Mouse (Mus musculus) liver, embryonic 16.5 days (tissue): Measurements from ENCODE around the gene Adar. TPM values are rescaled to one million over a fixed set of nuclear protein-coding genes. Genes with fewer than 3 reads are reported as not detected.

Source experiments
- ATAC-seq: fragments of 200-750 bp; cut with Nextera tagmentation; 2 replicates; pipeline ENCODE4 v1.8.0; 2017; ENCODE audit warnings: low read depth, mild to moderate bottlenecking, moderate number of reproducible peaks, moderate library complexity
- H3K27ac ChIP-seq: fragments of 300-500 bp; sonication (generic); 2 replicates; pipeline ENCODE4 v1.5.1; 2014; ENCODE audit warnings: mild to moderate bottlenecking, low read length
- H3K27me3 ChIP-seq: fragments of 300-500 bp; sonication (generic); 2 replicates; pipeline ENCODE4 v1.6.1; 2014; ENCODE audit warnings: low read depth, low read length, mixed read lengths; ENCODE audit not compliant: control insufficient read depth, insufficient read depth
- H3K36me3 ChIP-seq: fragments of 300-500 bp; sonication (generic); 2 replicates; pipeline ENCODE4 v1.6.1; 2014; ENCODE audit warnings: mild to moderate bottlenecking; ENCODE audit not compliant: control insufficient read depth, insufficient read depth
- H3K4me1 ChIP-seq: fragments of 300-500 bp; sonication (generic); 2 replicates; pipeline ENCODE4 v1.6.1; 2014; ENCODE audit warnings: low read depth, low read length, mixed read lengths; ENCODE audit not compliant: control insufficient read depth
- H3K4me2 ChIP-seq: fragments of 300-500 bp; sonication (generic); 2 replicates; pipeline ENCODE4 v1.6.1; 2014; ENCODE audit warnings: low read depth, low read length, mixed read lengths
- H3K4me3 ChIP-seq: fragments of 300-500 bp; sonication (generic); 2 replicates; pipeline ENCODE4 v1.5.1; 2014; ENCODE audit warnings: low read depth, mild to moderate bottlenecking, low read length
- H3K9ac ChIP-seq: fragments of 300-500 bp; sonication (generic); 2 replicates; pipeline ENCODE4 v1.6.1; 2014; ENCODE audit warnings: low read depth, low read length
- H3K9me3 ChIP-seq: fragments of 300-500 bp; sonication (generic); replicated peaks from 2 replicates; pipeline ENCODE4 v1.6.1; 2016; ENCODE audit warnings: low read length; ENCODE audit not compliant: control insufficient read depth
- WGBS: fragments of 180-500 bp; shearing (Covaris S2); extraction: QIAGEN DNeasy Blood & Tissue Kit; methylation state at CpG from one replicate; pipeline ENCODE4 v1.1.7; 2014; ENCODE audit not compliant: insufficient replicate concordance; 5-methylcytosine and 5-hydroxymethylcytosine counted together
- polyA plus RNA-seq: library from polyadenylated mRNA; unstranded; fragments of >200 nt; fragmentation: Nextera tagmentation; extraction: Ambion mirVana; gene quantifications from 2 replicates; pipeline ENCODE4 v1.2.1, GENCODE M21; 2015

Gene Adar
- polyA plus RNA-seq, 1 experiment from 2014 or later = 6.9 TPM

DNA sequence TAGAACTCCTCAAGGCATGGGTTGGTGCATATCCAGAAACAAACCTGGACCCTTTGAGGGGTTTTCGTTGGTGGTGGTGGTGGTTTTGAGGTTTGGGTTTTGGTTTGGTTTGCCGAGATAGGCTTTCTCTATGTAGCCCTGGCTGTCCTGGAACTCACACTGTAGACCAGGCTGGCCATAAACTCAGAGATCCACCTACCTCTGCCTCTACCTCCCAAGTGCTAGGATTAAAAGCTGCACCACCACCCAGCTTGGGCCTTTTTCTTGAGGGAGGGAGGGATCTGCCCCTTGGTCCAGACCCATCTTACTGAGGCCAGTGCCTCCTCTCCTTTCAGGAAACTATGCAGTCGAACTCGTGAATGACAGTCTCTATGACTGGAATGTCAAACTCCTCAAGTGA lies 65.3 kb downstream of the Adar start:
- Histone ChIP-seq H3K9me3 (no peaks in the 10 kb centered on the region), H3K4me2 (no peak overlapping the region), H3K9ac (no peak overlapping the region), H3K27ac (no peak overlapping the region), H3K27me3 (no peaks in the 10 kb centered on the region), H3K4me3 (no peak overlapping the region), H3K4me1 (peaks cover 4% of the 10 kb centered on the region), H3K36me3 (peaks cover 44% of the 10 kb centered on the region)
- 64% methylated on average over 4 of the region's 4 CpGs for WGBS
- ATAC-seq = no peak

DNA sequence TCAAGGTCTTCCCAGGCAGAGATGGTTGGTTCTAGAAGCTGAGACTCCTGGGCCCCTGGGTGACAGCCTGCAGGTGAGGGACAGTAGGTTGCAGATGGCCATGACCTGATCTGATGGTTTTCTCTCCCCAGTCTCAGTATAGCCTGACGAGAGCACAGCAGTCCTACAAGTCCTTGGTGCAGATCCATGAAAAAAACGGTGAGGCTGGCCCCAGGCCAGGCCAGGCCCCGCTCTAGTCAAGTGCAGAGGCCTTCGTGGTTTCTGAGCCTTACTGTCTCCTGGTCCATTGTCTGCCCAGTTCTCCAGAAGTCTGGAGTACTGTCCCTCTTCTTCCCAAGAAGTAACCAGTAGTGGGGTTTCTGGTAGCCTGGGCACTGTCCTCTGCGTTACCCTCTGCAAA lies 66.8 kb downstream of the Adar start:
- no peaks in the 10 kb centered on the region for H3K4me1 ChIP-seq
- 73% methylated on average over 5 of the region's 5 CpGs for WGBS
- H3K4me3 ChIP-seq = no peak overlapping the region
- H3K9ac ChIP-seq = no peak overlapping the region
- no peaks in the 10 kb centered on the region for H3K9me3 ChIP-seq
- no peak overlapping the region for H3K27ac ChIP-seq
- H3K27me3 ChIP-seq = no peaks in the 10 kb centered on the region
- peaks cover 39% of the 10 kb centered on the region for H3K36me3 ChIP-seq
- no peak overlapping the region for H3K4me2 ChIP-seq
- ATAC-seq = no peak

- Histone ChIP-seq H3K27me3 (no peaks in the 10 kb centered on the region; the same call in 1 of the 2 replicates), H3K27ac (no peak overlapping the region), H3K4me3 (no peak overlapping the region), H3K36me3 (peaks cover 13% of the 10 kb centered on the region), H3K4me1 (no peaks in the 10 kb centered on the region), H3K4me2 (peak overlapping the region; percentile 38), H3K9me3 (no peaks in the 10 kb centered on the region), H3K9ac (no peak overlapping the region)
- WGBS = 16% methylated on average over 11 of the region's 11 CpGs
- ATAC-seq = peak; percentile 62
Measured at GRCm38 (mm10) chr3:89784991-89785753, 70.3 kb downstream of the Adar start.

GRCm38 (mm10) chr3:89786275-89786674 lies 71.5 kb downstream of the Adar start:
- no peaks in the 10 kb centered on the region; the same call in 1 of the 2 replicates for H3K27me3 ChIP-seq
- no peak overlapping the region for H3K4me3 ChIP-seq
- 70% methylated on average over 6 of the region's 6 CpGs for WGBS
- H3K4me2 ChIP-seq = no peak overlapping the region
- no peak for ATAC-seq
- no peaks in the 10 kb centered on the region for H3K4me1 ChIP-seq
- H3K9me3 ChIP-seq = no peaks in the 10 kb centered on the region
- no peak overlapping the region for H3K27ac ChIP-seq
- H3K36me3 ChIP-seq = peaks cover 8% of the 10 kb centered on the region; the same call in 1 of the 2 replicates
- H3K9ac ChIP-seq = no peak overlapping the region

- WGBS = 64% methylated on average over 16 of the region's 16 CpGs
- no peak overlapping the region for H3K27ac ChIP-seq
- no peak overlapping the region for H3K9ac ChIP-seq
- H3K36me3 ChIP-seq = no peaks in the 10 kb centered on the region
- no peak overlapping the region for H3K4me3 ChIP-seq
- H3K4me2 ChIP-seq = no peak overlapping the region
- H3K27me3 ChIP-seq = no peaks in the 10 kb centered on the region; the same call in 1 of the 2 replicates
- no peaks in the 10 kb centered on the region for H3K9me3 ChIP-seq
- H3K4me1 ChIP-seq = no peaks in the 10 kb centered on the region
- no peak for ATAC-seq
Measured at GRCm38 (mm10) chr3:89788680-89789352, 74.0 kb downstream of the Adar start.

DNA sequence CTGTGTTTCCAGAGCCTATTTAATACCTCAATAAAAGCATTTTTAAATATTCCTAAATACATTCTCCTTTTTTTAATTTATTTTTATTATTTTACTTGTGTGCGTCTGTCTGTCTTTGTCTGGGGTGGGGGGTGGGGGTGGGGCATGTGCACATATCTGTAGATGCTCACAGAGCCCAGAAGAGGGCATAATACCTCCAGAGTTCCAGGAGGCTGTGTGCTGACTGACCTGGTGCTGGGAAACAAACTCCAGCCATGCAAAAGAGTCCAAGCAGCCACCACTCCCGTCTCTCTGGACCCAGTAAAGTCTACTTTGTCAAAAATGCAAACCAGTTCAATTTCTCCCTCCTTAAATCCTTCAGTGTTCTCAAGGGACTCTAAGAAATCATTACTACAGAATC lies 79.8 kb downstream of the Adar start:
- Histone ChIP-seq H3K27ac (no peak overlapping the region), H3K4me3 (no peak overlapping the region), H3K36me3 (no peaks in the 10 kb centered on the region), H3K4me1 (no peaks in the 10 kb centered on the region), H3K4me2 (no peak overlapping the region), H3K9ac (no peak overlapping the region), H3K27me3 (no peaks in the 10 kb centered on the region), H3K9me3 (no peaks in the 10 kb centered on the region)
- 57% methylated on average over 2 of the region's 2 CpGs for WGBS
- no peak for ATAC-seq

DNA sequence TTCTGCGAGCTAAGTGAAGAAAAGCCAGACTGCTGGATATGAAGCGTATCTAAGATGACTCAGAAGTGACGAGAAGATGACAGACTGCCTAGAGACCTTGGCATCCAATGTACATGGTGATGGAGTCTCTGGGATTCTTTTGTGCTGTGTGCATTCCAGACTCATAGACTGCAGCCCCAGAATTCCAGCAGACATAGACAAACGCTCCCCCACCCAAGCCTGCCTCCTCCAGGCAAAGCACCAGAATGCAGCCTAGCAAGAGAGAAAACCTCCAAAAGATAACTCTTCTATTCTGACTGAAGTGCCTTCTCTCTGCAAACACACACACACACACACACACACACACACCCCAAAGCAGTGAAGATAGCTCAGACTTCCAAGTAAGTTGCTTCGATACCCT lies 80.9 kb downstream of the Adar start:
- Histone ChIP-seq H3K9ac (no peak overlapping the region), H3K4me1 (no peaks in the 10 kb centered on the region), H3K27ac (no peak overlapping the region), H3K27me3 (no peaks in the 10 kb centered on the region), H3K4me3 (no peak overlapping the region), H3K9me3 (no peaks in the 10 kb centered on the region), H3K36me3 (no peaks in the 10 kb centered on the region), H3K4me2 (no peak overlapping the region)
- ATAC-seq = no peak
- WGBS = 52% methylated on average over 5 of the region's 5 CpGs

DNA sequence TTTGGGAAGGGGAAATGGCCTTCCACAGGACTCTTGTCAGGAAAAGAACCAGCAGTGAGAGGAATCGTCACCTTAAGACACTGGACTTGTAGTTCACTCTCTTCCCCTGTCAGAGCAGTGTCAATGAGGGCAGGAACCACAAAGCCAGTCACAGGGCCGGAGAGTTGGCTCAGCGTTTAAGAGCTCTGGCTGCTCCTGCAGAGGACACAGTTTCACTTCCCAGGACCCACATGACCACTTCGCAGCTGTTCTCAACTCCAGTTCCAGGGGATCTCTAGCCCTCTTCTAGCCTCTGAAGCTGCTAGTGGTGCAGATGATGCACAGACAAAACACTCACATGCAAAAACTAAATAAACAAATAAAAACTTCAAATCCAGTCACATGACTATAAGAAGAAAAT lies 81.5 kb downstream of the Adar start:
- WGBS = 18% methylated on average over 4 of the region's 4 CpGs
- Histone ChIP-seq H3K9ac (no peak overlapping the region), H3K4me2 (no peak overlapping the region), H3K9me3 (no peaks in the 10 kb centered on the region), H3K36me3 (no peaks in the 10 kb centered on the region), H3K27me3 (no peaks in the 10 kb centered on the region), H3K4me3 (no peak overlapping the region), H3K4me1 (no peaks in the 10 kb centered on the region), H3K27ac (no peak overlapping the region)
- 0 out of 2 replicates have a peak, but pooled peaks have one; percentile 32 for ATAC-seq

DNA sequence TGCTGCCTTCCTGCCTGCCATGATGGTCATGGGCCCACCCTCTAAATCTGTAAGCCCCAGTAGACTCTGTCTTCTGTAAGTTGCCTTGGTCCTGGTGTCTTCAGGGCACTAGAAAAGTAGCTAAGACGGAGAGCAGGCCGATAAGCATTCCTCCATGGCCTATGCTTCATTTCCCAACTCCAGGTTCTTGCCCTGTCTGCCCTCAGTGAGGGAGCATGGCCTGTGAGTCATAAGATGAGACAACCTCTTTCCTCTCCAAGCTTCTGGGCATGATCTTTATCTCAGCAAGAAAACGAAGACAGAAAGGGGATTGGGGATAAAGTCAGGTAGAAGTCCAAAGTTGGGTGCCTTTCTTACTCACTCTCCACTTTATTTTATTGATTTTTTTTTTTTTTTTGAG lies 83.7 kb downstream of the Adar start:
- WGBS = 58% methylated on average over 3 of the region's 3 CpGs
- no peaks in the 10 kb centered on the region for H3K36me3 ChIP-seq
- no peak overlapping the region for H3K27ac ChIP-seq
- no peak overlapping the region for H3K4me3 ChIP-seq
- H3K9me3 ChIP-seq = no peaks in the 10 kb centered on the region
- H3K27me3 ChIP-seq = no peaks in the 10 kb centered on the region
- no peak for ATAC-seq
- H3K9ac ChIP-seq = no peak overlapping the region
- no peak overlapping the region for H3K4me2 ChIP-seq
- no peaks in the 10 kb centered on the region; the same call in 1 of the 2 replicates for H3K4me1 ChIP-seq
